Mouse (Mus musculus) lung, embryonic 14.5 days (tissue): ENCODE results near the gene Megf9. TPM values are rescaled to one million over a fixed set of nuclear protein-coding genes. Genes with fewer than 3 reads are reported as not detected.

Source experiments
- ATAC-seq: fragments of 200-750 bp; cut with Nextera tagmentation; 2 replicates; pipeline ENCODE4 v1.8.0; 2017; ENCODE audit warnings: mild to moderate bottlenecking, moderate TSS enrichment, moderate library complexity; ENCODE audit not compliant: insufficient read depth
- DNase-seq: peaks from one replicate; pipeline ENCODE4 v3.0.0-alpha.2; 2015
- H3K27ac ChIP-seq: fragments of 300-500 bp; sonication (generic); 2 replicates; pipeline ENCODE4 v1.5.1; 2014; ENCODE audit warnings: low read depth, mild to moderate bottlenecking, moderate library complexity
- H3K27me3 ChIP-seq: fragments of 300-500 bp; sonication (generic); 2 replicates; pipeline ENCODE4 v1.6.1; 2014; ENCODE audit warnings: low read length, control low read depth; ENCODE audit not compliant: insufficient read depth
- H3K36me3 ChIP-seq: fragments of 300-500 bp; sonication (generic); 2 replicates; pipeline ENCODE4 v1.6.1; 2014; ENCODE audit warnings: control low read depth; ENCODE audit not compliant: insufficient read depth
- H3K4me1 ChIP-seq: fragments of 300-500 bp; sonication (generic); 2 replicates; pipeline ENCODE4 v1.6.1; 2014; ENCODE audit warnings: antibody characterized with exemption, control low read depth; ENCODE audit not compliant: insufficient read depth
- H3K4me2 ChIP-seq: fragments of 300-500 bp; sonication (generic); 2 replicates; pipeline ENCODE4 v1.6.1; 2014; ENCODE audit warnings: mild to moderate bottlenecking
- H3K4me3 ChIP-seq: fragments of 300-500 bp; sonication (generic); 2 replicates; pipeline ENCODE4 v1.5.1; 2014; ENCODE audit warnings: low read depth, low read length
- H3K9ac ChIP-seq: fragments of 300-500 bp; sonication (generic); 2 replicates; pipeline ENCODE4 v1.6.1; 2014
- H3K9me3 ChIP-seq: fragments of 300-500 bp; sonication (generic); 2 replicates; pipeline ENCODE4 v1.6.1; 2016; ENCODE audit warnings: low read depth, low read length, control low read depth
- CTCF ChIP-seq: IDR thresholded peaks from 2 replicates; pipeline ENCODE4 v1.5.1; 2016; ENCODE audit warnings: antibody characterized with exemption, low read depth
- WGBS: fragments of 180-500 bp; shearing (Covaris S2); extraction: QIAGEN DNeasy Blood & Tissue Kit; methylation state at CpG from one replicate; pipeline ENCODE4 v1.1.7; 2014; 5-methylcytosine and 5-hydroxymethylcytosine counted together
- polyA plus RNA-seq: library from polyadenylated mRNA; unstranded; fragments of >200 nt; fragmentation: Nextera tagmentation; extraction: Ambion mirVana; gene quantifications from 2 replicates; pipeline ENCODE4 v1.2.1, GENCODE M21; 2014

Gene Megf9
- polyA plus RNA-seq, 1 experiment from 2014 or later: 12.8 TPM

- no peaks in the 10 kb centered on the region for H3K27me3 ChIP-seq
- WGBS: 1% methylated on average over 2 of the region's 2 CpGs
- no peak overlapping the region for H3K4me2 ChIP-seq
- peak; percentile 83 for DNase-seq
- no peaks in the 10 kb centered on the region for H3K36me3 ChIP-seq
- H3K4me1 ChIP-seq: no peaks in the 10 kb centered on the region
- no peak overlapping the region for H3K4me3 ChIP-seq
- no peak overlapping the region for H3K9ac ChIP-seq
- peak; percentile 86 for TF ChIP-seq CTCF
- no peaks in the 10 kb centered on the region for H3K9me3 ChIP-seq
- peak; percentile 60; the same call in 1 of the 2 replicates for ATAC-seq
- H3K27ac ChIP-seq: no peak overlapping the region
Measured at GRCm38 (mm10) chr4:70451750-70452149, 83.0 kb downstream of the Megf9 start.

- DNase-seq (no peak), ATAC-seq (no peak)
- TF ChIP-seq CTCF: peak; percentile 24; the same call in 1 of the 2 replicates
- Histone ChIP-seq H3K36me3 (no peaks in the 10 kb centered on the region), H3K9ac (no peak overlapping the region), H3K27me3 (no peaks in the 10 kb centered on the region), H3K4me3 (no peak overlapping the region), H3K4me2 (no peak overlapping the region), H3K4me1 (no peaks in the 10 kb centered on the region), H3K27ac (no peak overlapping the region), H3K9me3 (no peaks in the 10 kb centered on the region)
- 81% methylated on average over 1 of the region's 1 CpGs for WGBS
Measured at GRCm38 (mm10) chr4:70449668-70450067, 85.1 kb downstream of the Megf9 start.

- WGBS: 88% methylated on average over 3 of the region's 3 CpGs
Measured at GRCm38 (mm10) chr4:70446774-70447173, 88.0 kb downstream of the Megf9 start.

GRCm38 (mm10) chr4:70420202-70420601 lies 114.6 kb downstream of the Megf9 start:
- WGBS: 59% methylated on average over 2 of the region's 2 CpGs
- Histone ChIP-seq H3K4me3 (no peak overlapping the region), H3K36me3 (no peaks in the 10 kb centered on the region), H3K9ac (no peak overlapping the region), H3K27ac (no peak overlapping the region), H3K4me1 (no peaks in the 10 kb centered on the region), H3K27me3 (no peaks in the 10 kb centered on the region), H3K4me2 (no peak overlapping the region), H3K9me3 (no peaks in the 10 kb centered on the region)
- ATAC-seq: no peak
- no peak for DNase-seq
- no peak for TF ChIP-seq CTCF

More at GRCm38 (mm10) chr4:70446774-70447173, 88.0 kb downstream of the Megf9 start:
- H3K36me3 ChIP-seq: no peaks in the 10 kb centered on the region
- DNase-seq (no peak), ATAC-seq (no peak)
- H3K27me3 ChIP-seq: no peaks in the 10 kb centered on the region
- no peak overlapping the region for H3K9ac ChIP-seq
- no peak overlapping the region for H3K4me3 ChIP-seq
- H3K4me2 ChIP-seq: no peak overlapping the region
- no peaks in the 10 kb centered on the region for H3K9me3 ChIP-seq
- no peak overlapping the region for H3K27ac ChIP-seq
- TF ChIP-seq CTCF: no peak
- H3K4me1 ChIP-seq: no peaks in the 10 kb centered on the region

GRCm38 (mm10) chr4:70412126-70412525 lies 122.7 kb downstream of the Megf9 start:
- Histone ChIP-seq H3K9me3 (no peaks in the 10 kb centered on the region), H3K27ac (no peak overlapping the region), H3K4me3 (no peak overlapping the region), H3K27me3 (no peaks in the 10 kb centered on the region), H3K9ac (no peak overlapping the region), H3K36me3 (no peaks in the 10 kb centered on the region), H3K4me2 (no peak overlapping the region), H3K4me1 (no peaks in the 10 kb centered on the region)
- TF ChIP-seq CTCF: no peak
- ATAC-seq (no peak), DNase-seq (no peak)
- 79% methylated on average over 2 of the region's 2 CpGs for WGBS

- Histone ChIP-seq H3K9me3 (no peaks in the 10 kb centered on the region), H3K9ac (peak within 1 kb of the TSS; percentile 86), H3K4me3 (peak within 1 kb of the TSS; percentile 79), H3K36me3 (no peaks in the 10 kb centered on the region), H3K27me3 (no peaks in the 10 kb centered on the region), H3K4me1 (no peaks in the 10 kb centered on the region), H3K4me2 (peak within 1 kb of the TSS; percentile 72), H3K27ac (peak within 1 kb of the TSS; percentile 84)
- under 1% methylated on average over 55 of the region's 55 CpGs for WGBS
- 0 out of 2 replicates have a peak, but pooled peaks have one; percentile 14 for TF ChIP-seq CTCF
- peak; percentile 98 for DNase-seq
- ATAC-seq: peak; percentile 99
Measured at GRCm38 (mm10) chr4:70409994-70410721, 124.6 kb downstream of the Megf9 start, which contains the start of gene Cdk5rap2. Gene Cdk5rap2 (minus strand): TSS chr4:70410443.

GRCm38 (mm10) chr4:70409456-70409855 lies 125.3 kb downstream of the Megf9 start:
- Histone ChIP-seq H3K36me3 (no peaks in the 10 kb centered on the region), H3K4me1 (no peaks in the 10 kb centered on the region), H3K4me2 (peak overlapping the region; percentile 72), H3K9ac (peak overlapping the region; percentile 86), H3K4me3 (peak overlapping the region; percentile 79), H3K9me3 (no peaks in the 10 kb centered on the region), H3K27ac (peak overlapping the region; percentile 84; the same call in 1 of the 2 replicates), H3K27me3 (no peaks in the 10 kb centered on the region)
- DNase-seq (peak; percentile 37), ATAC-seq (peak; percentile 1; the same call in 1 of the 2 replicates)
- 19% methylated on average over 9 of the region's 9 CpGs for WGBS
- TF ChIP-seq CTCF: no peak
